Mouse (Mus musculus) heart, embryonic 12.5 days (tissue): ENCODE results near the gene Mrps17. TPM values are rescaled to one million over a fixed set of nuclear protein-coding genes. Genes with fewer than 3 reads are reported as not detected.

ENCODE experiments used
- ATAC-seq: fragments of 200-750 bp; cut with Nextera tagmentation; 2 replicates; pipeline ENCODE4 v1.8.0; 2017; ENCODE audit warnings: moderate TSS enrichment, moderate library complexity; ENCODE audit not compliant: insufficient number of reproducible peaks, low FRiP score
- H3K27ac ChIP-seq: fragments of 300-500 bp; sonication (generic); 2 replicates; pipeline ENCODE4 v1.5.1; 2016; ENCODE audit warnings: mild to moderate bottlenecking, moderate library complexity; ENCODE audit not compliant: poor library complexity, severe bottlenecking
- H3K27me3 ChIP-seq: fragments of 300-500 bp; sonication (generic); replicated peaks from 2 replicates; pipeline ENCODE4 v1.6.1; 2016; ENCODE audit warnings: mild to moderate bottlenecking, moderate library complexity
- H3K36me3 ChIP-seq: fragments of 300-500 bp; sonication (generic); 2 replicates; pipeline ENCODE4 v1.6.1; 2016; ENCODE audit warnings: mild to moderate bottlenecking, moderate library complexity
- H3K4me1 ChIP-seq: fragments of 300-500 bp; sonication (generic); replicated peaks from 2 replicates; pipeline ENCODE4 v1.6.1; 2016; ENCODE audit warnings: mild to moderate bottlenecking
- H3K4me2 ChIP-seq: fragments of 300-500 bp; sonication (generic); 2 replicates; pipeline ENCODE4 v1.6.1; 2016; ENCODE audit warnings: mild to moderate bottlenecking, moderate library complexity
- H3K4me3 ChIP-seq: fragments of 300-500 bp; sonication (generic); 2 replicates; pipeline ENCODE4 v1.5.1; 2016; ENCODE audit warnings: mild to moderate bottlenecking
- H3K9ac ChIP-seq: fragments of 300-500 bp; sonication (generic); 2 replicates; pipeline ENCODE4 v1.6.1; 2016; ENCODE audit warnings: mild to moderate bottlenecking, moderate library complexity
- H3K9me3 ChIP-seq: fragments of 300-500 bp; sonication (generic); replicated peaks from 2 replicates; pipeline ENCODE4 v1.6.1; 2016; ENCODE audit warnings: mild to moderate bottlenecking, moderate library complexity
- WGBS: fragments of 180-500 bp; shearing (Covaris S2); methylation state at CpG from one replicate; pipeline ENCODE4 v1.1.7; 2016; 5-methylcytosine and 5-hydroxymethylcytosine counted together
- polyA plus RNA-seq: library from polyadenylated mRNA; unstranded; fragments of >200 nt; fragmentation: Nextera tagmentation; extraction: Ambion mirVana; gene quantifications from 2 replicates; pipeline ENCODE4 v1.2.1, GENCODE M21; 2016

Gene Mrps17
- polyA plus RNA-seq, 1 experiment from 2014 or later = 145 TPM

DNA sequence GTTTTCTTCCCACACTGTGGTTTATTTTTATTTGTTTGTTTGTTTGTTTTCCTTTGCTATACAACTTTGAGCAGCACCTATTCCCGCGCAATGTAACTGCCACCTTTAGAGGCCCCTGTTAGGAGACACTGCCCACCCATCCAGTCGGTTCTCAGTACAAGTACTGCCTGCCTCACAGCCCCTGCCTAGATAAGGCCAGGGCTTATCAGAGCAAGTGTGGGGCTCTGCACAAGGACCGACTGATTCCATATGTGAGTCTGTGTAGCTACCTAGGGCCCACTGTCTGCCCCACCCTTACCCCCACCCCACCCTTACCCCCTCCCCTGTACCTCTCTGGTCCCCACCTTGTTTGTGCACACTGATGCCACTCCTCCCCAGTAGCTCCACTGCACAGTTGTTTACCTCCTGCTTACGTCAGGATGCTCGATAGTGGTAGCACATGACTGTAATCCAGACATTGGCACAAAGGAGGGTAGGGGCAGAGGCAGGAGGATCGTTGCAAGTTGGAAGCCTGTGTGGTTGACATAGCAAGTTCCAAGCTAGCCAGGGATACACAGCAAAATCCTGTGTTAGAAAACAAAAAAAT is 27.7 kb downstream of the Mrps17 start:
- Histone ChIP-seq H3K4me1 (peaks cover 18% of the 10 kb centered on the region), H3K36me3 (peaks cover 74% of the 10 kb centered on the region), H3K9ac (0 out of 2 replicates have a peak overlapping the region, but pooled peaks have one; percentile 13), H3K9me3 (no peaks in the 10 kb centered on the region), H3K4me3 (no peak overlapping the region), H3K4me2 (no peak overlapping the region), H3K27me3 (no peaks in the 10 kb centered on the region), H3K27ac (no peak overlapping the region)
- 32% methylated on average over 7 of the region's 7 CpGs for WGBS
- ATAC-seq = peak; percentile 77

- Histone ChIP-seq H3K9me3 (no peaks in the 10 kb centered on the region), H3K4me1 (peaks cover 18% of the 10 kb centered on the region), H3K27ac (peak overlapping the region; percentile 55), H3K36me3 (peaks cover 81% of the 10 kb centered on the region), H3K4me3 (no peak overlapping the region), H3K4me2 (peak overlapping the region; percentile 20), H3K27me3 (no peaks in the 10 kb centered on the region), H3K9ac (no peak overlapping the region)
- WGBS = 13% methylated on average over 6 of the region's 6 CpGs
- ATAC-seq = no peak
These were observed 28.8 kb downstream of the Mrps17 start for GRCm38 (mm10) chr5:129744050-129744449.

DNA sequence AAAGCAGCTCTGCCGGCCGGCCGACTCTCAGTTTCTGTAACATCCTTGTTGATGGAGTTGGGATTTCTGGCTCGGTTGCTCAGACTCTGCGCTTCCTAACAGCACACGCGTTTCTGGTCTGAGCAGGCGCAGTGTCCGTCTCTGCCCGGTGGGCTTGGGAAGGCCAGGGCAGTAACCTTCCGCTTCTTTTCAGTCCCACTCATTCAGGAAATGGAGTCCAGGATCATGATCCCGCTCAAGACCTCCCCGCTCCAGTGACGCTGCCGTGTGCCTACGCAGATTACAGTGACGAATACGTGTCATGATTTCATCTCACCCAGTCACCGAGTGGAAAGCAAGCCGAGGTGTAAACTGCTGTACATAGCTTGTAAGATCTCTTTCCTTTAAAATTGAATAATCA is 41.6 kb downstream of the Mrps17 start:
- Histone ChIP-seq H3K9me3 (no peaks in the 10 kb centered on the region), H3K36me3 (peaks cover 69% of the 10 kb centered on the region), H3K4me3 (no peak overlapping the region), H3K27ac (no peak overlapping the region), H3K4me1 (no peaks in the 10 kb centered on the region), H3K4me2 (no peak overlapping the region), H3K27me3 (no peaks in the 10 kb centered on the region), H3K9ac (no peak overlapping the region)
- WGBS = 89% methylated on average over 20 of the region's 20 CpGs
- ATAC-seq = no peak

GRCm38 (mm10) chr5:129759929-129760480 is 44.7 kb downstream of the Mrps17 start:
- Histone ChIP-seq H3K9ac (no peak overlapping the region), H3K4me3 (no peak overlapping the region), H3K27ac (no peak overlapping the region), H3K9me3 (no peaks in the 10 kb centered on the region), H3K4me1 (no peaks in the 10 kb centered on the region), H3K4me2 (no peak overlapping the region), H3K27me3 (no peaks in the 10 kb centered on the region), H3K36me3 (peaks cover 47% of the 10 kb centered on the region)
- 83% methylated on average over 13 of the region's 13 CpGs for WGBS
- no peak for ATAC-seq

DNA sequence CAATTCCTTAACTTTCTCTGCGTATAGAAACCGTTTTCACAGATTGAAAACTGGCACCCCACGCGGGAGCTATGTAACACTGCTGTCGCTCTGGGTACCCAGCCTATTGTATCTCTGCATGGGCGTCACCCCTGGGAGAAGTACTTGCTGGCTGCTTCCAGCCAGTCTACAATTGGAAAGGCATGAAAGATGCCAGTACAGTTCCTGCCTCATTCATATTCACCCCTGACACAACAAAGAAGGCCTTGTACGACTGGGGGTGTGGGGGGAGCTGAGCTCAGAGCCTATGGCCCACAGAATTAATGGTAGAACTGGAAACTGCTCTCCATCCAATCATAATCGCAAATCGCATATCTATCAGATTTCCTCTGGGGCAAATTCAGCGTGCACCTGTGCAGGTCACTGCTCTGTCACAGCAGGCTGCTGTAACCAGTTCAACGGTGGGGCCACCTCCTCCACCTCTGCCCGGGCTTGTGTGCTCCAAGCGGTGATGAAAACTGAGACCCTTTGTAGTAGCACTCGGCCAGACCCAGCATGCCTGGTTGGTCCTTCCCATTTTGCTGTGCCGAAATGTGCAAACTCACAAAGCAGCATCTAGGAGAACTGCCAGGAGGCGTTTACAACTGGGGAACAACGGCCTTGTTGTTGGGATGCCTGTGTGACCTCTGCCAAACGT is 46.7 kb downstream of the Mrps17 start:
- H3K27me3 ChIP-seq = no peaks in the 10 kb centered on the region
- peaks cover 40% of the 10 kb centered on the region for H3K36me3 ChIP-seq
- no peak overlapping the region for H3K27ac ChIP-seq
- no peak overlapping the region for H3K9ac ChIP-seq
- H3K4me3 ChIP-seq = no peak overlapping the region
- no peaks in the 10 kb centered on the region for H3K9me3 ChIP-seq
- no peak overlapping the region for H3K4me2 ChIP-seq
- H3K4me1 ChIP-seq = no peaks in the 10 kb centered on the region
- 77% methylated on average over 18 of the region's 18 CpGs for WGBS
- no peak for ATAC-seq

- WGBS = 53% methylated on average over 23 of the region's 23 CpGs
- Histone ChIP-seq H3K4me2 (peak overlapping the region; percentile 18; the same call in 1 of the 2 replicates), H3K9me3 (no peaks in the 10 kb centered on the region), H3K27ac (peak overlapping the region; percentile 46; the same call in 1 of the 2 replicates), H3K36me3 (peaks cover 17% of the 10 kb centered on the region), H3K4me3 (no peak overlapping the region), H3K4me1 (peaks cover 14% of the 10 kb centered on the region), H3K9ac (no peak overlapping the region), H3K27me3 (no peaks in the 10 kb centered on the region)
- ATAC-seq = peak; percentile 42
These were observed 55.4 kb downstream of the Mrps17 start for GRCm38 (mm10) chr5:129770443-129771355.

Other genes with a start within 250 kb of the Mrps17 start
- 29.3 and 31.2 TPM in 2 replicates for gene Sfswap, start 214.3 kb upstream of the Mrps17 start, polyA plus RNA-seq
- 0.65 and 1.2 TPM in 2 replicates for gene Mmp17, start 131.3 kb upstream of the Mrps17 start, polyA plus RNA-seq
- 3.6 and 4.3 TPM in 2 replicates for gene Zfp11, start 45.4 kb upstream of the Mrps17 start, polyA plus RNA-seq
- gene Sept14, start 7.0 kb upstream of the Mrps17 start, polyA plus RNA-seq = not detected in 2 replicates
- 264 and 276 TPM in 2 replicates for gene Nipsnap2, start 9.6 kb downstream of the Mrps17 start, polyA plus RNA-seq
- 27.0 and 27.4 TPM in 2 replicates for gene Psph, start 72.0 kb downstream of the Mrps17 start, polyA plus RNA-seq
- 40.7 and 42.4 TPM in 2 replicates for gene Sumf2, start 131.5 kb downstream of the Mrps17 start, polyA plus RNA-seq
- 738 and 776 TPM in 2 replicates for gene Chchd2, start 172.0 kb downstream of the Mrps17 start, polyA plus RNA-seq
- 3.5 and 4.5 TPM in 2 replicates for gene Zbed5, start 180.2 kb downstream of the Mrps17 start, polyA plus RNA-seq
- gene Phkg1, start 183.1 kb downstream of the Mrps17 start, polyA plus RNA-seq = 0.77 and 1.1 TPM in 2 replicates
- 2.0 and 2.3 TPM in 2 replicates for gene Nupr1l, start 193.0 kb downstream of the Mrps17 start, polyA plus RNA-seq
- 23.2 and 24.2 TPM in 2 replicates for gene Vkorc1l1, start 226.5 kb downstream of the Mrps17 start, polyA plus RNA-seq